Mouse (Mus musculus) ES-E14 (cell line): Measurements from ENCODE around the gene Csnk1e. TPM values are rescaled to one million over a fixed set of nuclear protein-coding genes. Genes with fewer than 3 reads are reported as not detected.

Source experiments
- DNase-seq: peaks from one replicate; pipeline ENCODE4 v3.0.0-alpha.2; 2013; ENCODE audit warnings: low read depth, low spot score
- H3K27ac ChIP-seq: 2 replicates; pipeline ENCODE4 v1.5.1; 2012; ENCODE audit warnings: low read depth, mild to moderate bottlenecking, low read length, moderate library complexity, mixed read lengths; ENCODE audit not compliant: poor library complexity, insufficient read depth, severe bottlenecking
- H3K36me3 ChIP-seq: 2 replicates; pipeline ENCODE4 v1.6.1; 2012; ENCODE audit warnings: mild to moderate bottlenecking, low read length, moderate library complexity, mixed read lengths; ENCODE audit not compliant: control insufficient read depth, poor library complexity, insufficient read depth, severe bottlenecking
- H3K4me1 ChIP-seq, 2 experiments: fragments of 150-350 bp in 1 of 2; sonication (generic) in 1 of 2; 2 replicates each; pipeline ENCODE4 v1.6.1; 2012; ENCODE audit warnings: low read length in 2 of 2, mild to moderate bottlenecking in 1 of 2, mixed read lengths in 1 of 2; ENCODE audit not compliant: control insufficient read depth in 2 of 2, insufficient read depth in 2 of 2, poor library complexity in 1 of 2
- H3K4me3 ChIP-seq, 2 experiments: fragments of 150-350 bp in 1 of 2; sonication (generic) in 1 of 2; 2 replicates each; pipeline ENCODE4 v1.5.1; 2012; ENCODE audit warnings: low read length in 2 of 2, low read depth in 1 of 2, mild to moderate bottlenecking in 1 of 2, mixed read lengths in 1 of 2; ENCODE audit not compliant: insufficient read depth in 1 of 2, poor library complexity in 1 of 2, severe bottlenecking in 1 of 2
- H3K9ac ChIP-seq: 2 replicates; pipeline ENCODE4 v1.6.1; 2012; ENCODE audit warnings: low read depth, mild to moderate bottlenecking, low read length, mixed read lengths; ENCODE audit not compliant: poor library complexity, insufficient read depth, severe bottlenecking
- H3K9me3 ChIP-seq: fragments of 150-350 bp; sonication (generic); 2 replicates; pipeline ENCODE4 v1.6.1; 2012; ENCODE audit warnings: low read depth, mild to moderate bottlenecking, low read length; ENCODE audit not compliant: control insufficient read depth, insufficient read depth
- CHD2 ChIP-seq: IDR thresholded peaks from 2 replicates; pipeline ENCODE4 v1.6.1; 2014; ENCODE audit warnings: mild to moderate bottlenecking, low read depth, low read length, inconsistent platforms
- HCFC1 ChIP-seq: IDR thresholded peaks from 2 replicates; pipeline ENCODE4 v1.6.1; 2012; ENCODE audit warnings: low read length, inconsistent platforms, borderline replicate concordance; ENCODE audit not compliant: insufficient read depth
- MAFK ChIP-seq: IDR thresholded peaks from 2 replicates; pipeline ENCODE4 v1.6.1; 2014; ENCODE audit warnings: mild to moderate bottlenecking, low read depth, low read length, inconsistent platforms; ENCODE audit not compliant: insufficient read depth
- ZC3H11A ChIP-seq: IDR thresholded peaks from 2 replicates; pipeline ENCODE4 v1.6.1; 2012; ENCODE audit warnings: low read depth, mild to moderate bottlenecking, inconsistent platforms, low read length, borderline replicate concordance
- ZNF384 ChIP-seq: IDR thresholded peaks from 2 replicates; pipeline ENCODE4 v1.6.1; 2012; ENCODE audit warnings: low read depth, low read length, inconsistent platforms
- in situ Hi-C, 2 experiments: fragments of 600-800 bp; cut with MboI; formaldehyde crosslinking; loops; one replicate each; pipeline ENCODE4 v1.15.1; 2025; ENCODE audit warnings: low sequenced_read_pairs in 2 of 2, inconsistent platforms in 1 of 2; ENCODE audit not compliant: unreplicated experiment in 2 of 2
- total RNA-seq: library from RNA; depleted of rRNA; stranded (reverse); fragments of 300-350 nt; gene quantifications from 2 replicates; pipeline ENCODE4 v1.2.3, GENCODE M21; 2012

Csnk1e gene
- total RNA-seq, 1 experiment, result 82.0 TPM

DNA sequence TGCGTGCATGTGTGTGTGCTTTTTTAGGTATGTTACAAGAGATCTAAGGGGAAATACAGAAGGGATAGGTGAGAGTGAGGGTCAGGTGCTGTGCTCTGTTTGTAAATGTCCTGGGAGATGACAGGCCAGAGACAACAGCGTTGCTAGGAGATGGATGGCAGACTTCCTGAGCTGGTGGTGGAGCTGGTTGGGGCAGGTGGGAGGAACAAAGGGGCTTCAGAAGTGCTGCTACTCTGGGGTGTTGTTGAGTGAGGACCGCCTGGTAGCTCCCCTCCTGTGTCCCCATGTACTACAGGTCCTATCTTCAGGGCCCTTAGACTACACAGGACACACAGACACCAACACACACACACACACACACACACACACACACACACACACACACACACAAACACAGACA, 80.6 kb downstream of the Csnk1e start:
- TF ChIP-seq ZC3H11A, result no peak
- no peak for TF ChIP-seq MAFK
- no peak for TF ChIP-seq CHD2
- TF ChIP-seq HCFC1, result no peak
- no peak for TF ChIP-seq ZNF384
- DNase-seq, result no peak
- H3K36me3 ChIP-seq, result peaks cover 56% of the 10 kb centered on the region
- in situ Hi-C loops, result no loop called here
- no peak overlapping the region for H3K4me3 ChIP-seq
- H3K4me1 ChIP-seq, result peaks cover 2 to 17% of the 10 kb centered on the region in 2 experiments; a peak in 1 of 4 replicates
- H3K9me3 ChIP-seq, result no peaks in the 10 kb centered on the region
- no peak overlapping the region for H3K9ac ChIP-seq
- H3K27ac ChIP-seq, result no peak overlapping the region

- H3K4me1 ChIP-seq, result peaks cover 0 to 19% of the 10 kb centered on the region in 2 experiments; a peak in 1 of 4 replicates
- no peak for TF ChIP-seq HCFC1
- no peak for TF ChIP-seq MAFK
- TF ChIP-seq ZC3H11A, result no peak
- TF ChIP-seq CHD2, result no peak
- TF ChIP-seq ZNF384, result no peak
- H3K9ac ChIP-seq, result no peak overlapping the region
- no peak for DNase-seq
- no peaks in the 10 kb centered on the region for H3K9me3 ChIP-seq
- no peak overlapping the region for H3K27ac ChIP-seq
- H3K4me3 ChIP-seq, result no peak overlapping the region
- in situ Hi-C loops, result no loop called here
- H3K36me3 ChIP-seq, result peaks cover 59% of the 10 kb centered on the region
These were observed 85.0 kb downstream of the Csnk1e start for GRCm38 (mm10) chr15:79370281-79370843.

- in situ Hi-C loops, result no loop called here
- no peaks in the 10 kb centered on the region for H3K9me3 ChIP-seq
- H3K4me1 ChIP-seq, result peaks cover 0 to 14% of the 10 kb centered on the region in 2 experiments; a peak in 1 of 4 replicates
- peaks cover 64% of the 10 kb centered on the region for H3K36me3 ChIP-seq
- no peak overlapping the region for H3K4me3 ChIP-seq
- no peak for TF ChIP-seq HCFC1
- no peak for TF ChIP-seq MAFK
- no peak for TF ChIP-seq ZNF384
- TF ChIP-seq ZC3H11A, result no peak
- TF ChIP-seq CHD2, result no peak
- H3K27ac ChIP-seq, result no peak overlapping the region
- H3K9ac ChIP-seq, result no peak overlapping the region
- no peak for DNase-seq
These were observed 85.7 kb downstream of the Csnk1e start for GRCm38 (mm10) chr15:79369452-79370280.

GRCm38 (mm10) chr15:79368861-79369440, 86.4 kb downstream of the Csnk1e start:
- peaks cover 0 to 16% of the 10 kb centered on the region in 2 experiments; a peak in 2 of 4 replicates for H3K4me1 ChIP-seq
- no peak overlapping the region for H3K9ac ChIP-seq
- H3K36me3 ChIP-seq, result peaks cover 66% of the 10 kb centered on the region
- no peak overlapping the region for H3K4me3 ChIP-seq
- H3K27ac ChIP-seq, result no peak overlapping the region
- TF ChIP-seq CHD2 (no peak), ZNF384 (no peak), MAFK (no peak)
- H3K9me3 ChIP-seq, result no peaks in the 10 kb centered on the region
- in situ Hi-C loops, result no loop called here
- no peak for DNase-seq
